Mouse (Mus musculus) cerebral cortex, adult 2 months (tissue): ENCODE data around the gene Camk2n1.

ENCODE experiments used
- WGBS: fragments of 180-500 bp; shearing (Covaris S2); methylation state at CpG from one replicate; pipeline ENCODE4 v1.1.7; 2018; 5-methylcytosine and 5-hydroxymethylcytosine counted together

The Camk2n1 gene

GRCm38 (mm10) chr4:138464667-138465353 is 10.7 kb downstream of the Camk2n1 start:
- WGBS, result 14% methylated on average over 19 of the region's 22 CpGs

GRCm38 (mm10) chr4:138465446-138465845 is 11.3 kb downstream of the Camk2n1 start:
- 71% methylated on average over 8 of the region's 8 CpGs for WGBS

- WGBS, result 81% methylated on average over 6 of the region's 6 CpGs
Observed at GRCm38 (mm10) chr4:138466690-138467089, 12.6 kb downstream of the Camk2n1 start.

GRCm38 (mm10) chr4:138467451-138467850 is 13.3 kb downstream of the Camk2n1 start:
- 64% methylated on average over 5 of the region's 5 CpGs for WGBS

GRCm38 (mm10) chr4:138469080-138469479 is 15.0 kb downstream of the Camk2n1 start:
- 7% methylated on average over 7 of the region's 7 CpGs for WGBS

- WGBS, result 37% methylated on average over 7 of the region's 7 CpGs
Observed at GRCm38 (mm10) chr4:138471241-138471640, 17.1 kb downstream of the Camk2n1 start.

GRCm38 (mm10) chr4:138479595-138479994 is 25.5 kb downstream of the Camk2n1 start:
- WGBS, result 53% methylated on average over 7 of the region's 7 CpGs

GRCm38 (mm10) chr4:138480962-138481361 is 26.8 kb downstream of the Camk2n1 start:
- 51% methylated on average over 9 of the region's 9 CpGs for WGBS

GRCm38 (mm10) chr4:138482721-138483120 is 28.6 kb downstream of the Camk2n1 start:
- 52% methylated on average over 8 of the region's 8 CpGs for WGBS

- 57% methylated on average over 8 of the region's 8 CpGs for WGBS
Observed at GRCm38 (mm10) chr4:138488241-138488640, 34.1 kb downstream of the Camk2n1 start.

GRCm38 (mm10) chr4:138491088-138491487 is 37.0 kb downstream of the Camk2n1 start:
- 48% methylated on average over 4 of the region's 4 CpGs for WGBS

GRCm38 (mm10) chr4:138493161-138494001 is 39.3 kb downstream of the Camk2n1 start:
- WGBS, result 47% methylated on average over 5 of the region's 5 CpGs

- 33% methylated on average over 5 of the region's 5 CpGs for WGBS
Observed at GRCm38 (mm10) chr4:138494905-138495304, 40.8 kb downstream of the Camk2n1 start.

GRCm38 (mm10) chr4:138495775-138496174 is 41.7 kb downstream of the Camk2n1 start:
- 8% methylated on average over 13 of the region's 13 CpGs for WGBS

GRCm38 (mm10) chr4:138496746-138497520 is 42.8 kb downstream of the Camk2n1 start:
- WGBS, result 62% methylated on average over 24 of the region's 24 CpGs

GRCm38 (mm10) chr4:138499856-138500645 is 45.9 kb downstream of the Camk2n1 start:
- WGBS, result 90% methylated on average over 20 of the region's 21 CpGs

- WGBS, result 70% methylated on average over 5 of the region's 5 CpGs
Observed at GRCm38 (mm10) chr4:138501048-138501447, 46.9 kb downstream of the Camk2n1 start.

GRCm38 (mm10) chr4:138504632-138505101 is 50.6 kb downstream of the Camk2n1 start:
- 3% methylated on average over 16 of the region's 16 CpGs for WGBS

- WGBS, result 9% methylated on average over 10 of the region's 10 CpGs
Observed at GRCm38 (mm10) chr4:138505171-138505870, 51.2 kb downstream of the Camk2n1 start.

- WGBS, result 42% methylated on average over 6 of the region's 6 CpGs
Observed at GRCm38 (mm10) chr4:138507903-138508302, 53.8 kb downstream of the Camk2n1 start.
